In genomic region chr11:102609483-102609882, GRCm38 (mm10) we compare ENCODE assay signal across 14 mouse cellular contexts. TPM values are rescaled to one million over a fixed set of nuclear protein-coding genes. Genes with fewer than 3 reads are reported as not detected.
DNase-seq lines count a peak whose midpoint lies in the region; ATAC-seq lines count a peak whose summit lies in the region.
"Had no signal": no experiment of that assay in that cellular context is flagged by ENCODE, and none has a peak within 500 bp of the region (broad histone marks: within the 10 kb centered on the region; RNA-seq: fewer than 3 reads in every experiment).

No protein-coding gene starts in this region.

- peaks cover 57% of the 10 kb centered on the region for H3K27me3 ChIP-seq in hindbrain, embryonic 10.5 days (ENCODE audit: insufficient read depth, poor library complexity, severe bottlenecking)
- peaks cover 7% of the 10 kb centered on the region for H3K27me3 ChIP-seq in hindbrain, embryonic 16.5 days (replicated peaks; ENCODE audit: control insufficient read depth, insufficient read depth, low read length)
- H3K27me3 ChIP-seq in midbrain, embryonic 13.5 days: peaks cover 15% of the 10 kb centered on the region
- H3K27me3 ChIP-seq in midbrain, embryonic 14.5 days (ENCODE audit: control insufficient read depth, insufficient read depth, low read length): peaks cover 7% of the 10 kb centered on the region; the same call in 1 of the 2 replicates
- 0 out of 2 replicates have a peak, but pooled peaks cover 4% of the 10 kb centered on the region for H3K27me3 ChIP-seq in limb, embryonic 11.5 days (ENCODE audit: control insufficient read depth, insufficient read depth, low read length)

- no peaks in the 10 kb centered on the region for H3K9me3 ChIP-seq in hindbrain, embryonic 10.5 days
- no peaks in the 10 kb centered on the region for H3K9me3 ChIP-seq in hindbrain, embryonic 16.5 days (ENCODE audit: control insufficient read depth, low read length)
- no peaks in the 10 kb centered on the region for H3K9me3 ChIP-seq in midbrain, embryonic 13.5 days
- H3K9me3 ChIP-seq in midbrain, embryonic 14.5 days (ENCODE audit: control insufficient read depth, low read length): no peaks in the 10 kb centered on the region
- H3K9me3 ChIP-seq in limb, embryonic 11.5 days (ENCODE audit: control insufficient read depth, low read length): no peaks in the 10 kb centered on the region

- no peak for DNase-seq in hindbrain, embryonic 10.5 days (ENCODE audit: low spot score)
- no peak for DNase-seq in midbrain, embryonic 14.5 days
- DNase-seq in limb, embryonic 11.5 days (ENCODE audit: low spot score): no peak
- DNase-seq in testis, postnatal 10 days (ENCODE audit: low spot score): no peak
- DNase-seq: adrenal gland, postnatal 14 days; heart, postnatal 10 days; kidney, postnatal 10 days; lung, adult 18-20 months; retina, postnatal 1 day; thymus, postnatal 4 days had no signal

- ATAC-seq in hindbrain, embryonic 16.5 days: no peak
- no peak for ATAC-seq in midbrain, embryonic 13.5 days
- ATAC-seq in midbrain, embryonic 14.5 days (ENCODE audit: low FRiP score, low TSS enrichment): no peak
- ATAC-seq in limb, embryonic 11.5 days (ENCODE audit: insufficient number of reproducible peaks, low FRiP score, low TSS enrichment, low read depth): no peak
- no peak for ATAC-seq in activated CD4-positive, CD25-positive, alpha-beta regulatory T cell, adult 4 months

- peak overlapping the region; percentile 54 for H3K27ac ChIP-seq in hindbrain, embryonic 10.5 days
- H3K27ac ChIP-seq in hindbrain, embryonic 16.5 days (ENCODE audit: low read depth, low read length): no peak overlapping the region
- no peak overlapping the region for H3K27ac ChIP-seq in midbrain, embryonic 13.5 days
- H3K27ac ChIP-seq in midbrain, embryonic 14.5 days (replicated peaks; ENCODE audit: low read depth, low read length): no peak overlapping the region
- peak overlapping the region; percentile 90 for H3K27ac ChIP-seq in limb, embryonic 11.5 days (replicated peaks; ENCODE audit: low read depth, low read length)
- H3K27ac ChIP-seq: left cerebral cortex, adult 2 months had no signal

- peak overlapping the region; percentile 79 for H3K4me3 ChIP-seq in hindbrain, embryonic 10.5 days
- H3K4me3 ChIP-seq in hindbrain, embryonic 16.5 days (ENCODE audit: low read length): no peak overlapping the region
- no peak overlapping the region for H3K4me3 ChIP-seq in midbrain, embryonic 13.5 days (replicated peaks)
- no peak overlapping the region for H3K4me3 ChIP-seq in midbrain, embryonic 14.5 days (replicated peaks; ENCODE audit: low read depth, low read length)
- no peak overlapping the region for H3K4me3 ChIP-seq in limb, embryonic 11.5 days (ENCODE audit: low read depth, low read length)
- H3K4me3 ChIP-seq: left cerebral cortex, adult 2 months had no signal

- H3K4me2 ChIP-seq in hindbrain, embryonic 16.5 days (ENCODE audit: low read length): no peak overlapping the region
- H3K4me2 ChIP-seq in midbrain, embryonic 13.5 days (replicated peaks): 0 out of 2 replicates have a peak overlapping the region, but pooled peaks have one; percentile 5
- no peak overlapping the region for H3K4me2 ChIP-seq in midbrain, embryonic 14.5 days (ENCODE audit: low read length)
- peak overlapping the region; percentile 53 for H3K4me2 ChIP-seq in limb, embryonic 11.5 days (ENCODE audit: low read depth, severe bottlenecking)

- peaks cover 5% of the 10 kb centered on the region; the same call in 1 of the 2 replicates for H3K36me3 ChIP-seq in hindbrain, embryonic 10.5 days
- no peaks in the 10 kb centered on the region for H3K36me3 ChIP-seq in hindbrain, embryonic 16.5 days (ENCODE audit: control insufficient read depth, insufficient read depth, low read length)
- H3K36me3 ChIP-seq in midbrain, embryonic 13.5 days: no peaks in the 10 kb centered on the region
- H3K36me3 ChIP-seq in midbrain, embryonic 14.5 days (ENCODE audit: control insufficient read depth, insufficient read depth, low read length): no peaks in the 10 kb centered on the region
- H3K36me3 ChIP-seq in limb, embryonic 11.5 days (ENCODE audit: control insufficient read depth, insufficient read depth, low read length): no peaks in the 10 kb centered on the region

- 46% methylated on average over 8 of the region's 8 CpGs for WGBS in hindbrain, embryonic 10.5 days
- WGBS in hindbrain, embryonic 16.5 days: 60% methylated on average over 8 of the region's 8 CpGs
- WGBS in midbrain, embryonic 13.5 days: 47% methylated on average over 8 of the region's 8 CpGs
- WGBS in midbrain, embryonic 14.5 days: 46% methylated on average over 8 of the region's 8 CpGs
- 48% methylated on average over 8 of the region's 8 CpGs for WGBS in limb, embryonic 11.5 days

- peaks cover 69% of the 10 kb centered on the region for H3K4me1 ChIP-seq in hindbrain, embryonic 10.5 days (replicated peaks)
- H3K4me1 ChIP-seq in hindbrain, embryonic 16.5 days (ENCODE audit: control insufficient read depth, insufficient read depth, low read depth, low read length): peaks cover 16% of the 10 kb centered on the region
- H3K4me1 ChIP-seq in midbrain, embryonic 13.5 days (replicated peaks): peaks cover 60% of the 10 kb centered on the region
- peaks cover 6% of the 10 kb centered on the region; the same call in 1 of the 2 replicates for H3K4me1 ChIP-seq in midbrain, embryonic 14.5 days (ENCODE audit: control insufficient read depth, insufficient read depth, low read length)
- H3K4me1 ChIP-seq in limb, embryonic 11.5 days (ENCODE audit: control insufficient read depth, insufficient read depth, low read length): peaks cover 40% of the 10 kb centered on the region

- no peak overlapping the region for H3K9ac ChIP-seq in hindbrain, embryonic 16.5 days (ENCODE audit: low read depth, low read length)
- H3K9ac ChIP-seq in midbrain, embryonic 13.5 days (replicated peaks): no peak overlapping the region
- H3K9ac ChIP-seq in midbrain, embryonic 14.5 days (replicated peaks; ENCODE audit: low read length): no peak overlapping the region
- H3K9ac ChIP-seq in limb, embryonic 11.5 days (ENCODE audit: low read length): peak overlapping the region; percentile 90; the same call in 1 of the 2 replicates

RNA-seq across cellular contexts. Expression of gene Fzd2, which starts 5.3 kb away (rescaled TPM):
- 31.8 and 36.9 TPM in 2 replicates for polyA plus RNA-seq in hindbrain, embryonic 10.5 days (2016; fragmentation: Nextera tagmentation; extraction: Ambion mirVana)
- polyA plus RNA-seq in hindbrain, embryonic 16.5 days (2015; fragmentation: Nextera tagmentation; extraction: Ambion mirVana): 6.0 and 6.7 TPM in 2 replicates
- polyA plus RNA-seq in midbrain, embryonic 13.5 days (2015; fragmentation: Nextera tagmentation; extraction: Ambion mirVana): 10.8 and 13.2 TPM in 2 replicates
- polyA plus RNA-seq in midbrain, embryonic 14.5 days (2014; fragmentation: Nextera tagmentation; extraction: Ambion mirVana): 7.2 and 8.0 TPM in 2 replicates
- polyA plus RNA-seq in limb, embryonic 11.5 days (2014; fragmentation: Nextera tagmentation; extraction: Ambion mirVana): 57.2 and 57.4 TPM in 2 replicates
- not detected for polyA plus RNA-seq in activated CD4-positive, CD25-positive, alpha-beta regulatory T cell, adult 4 months (2017; shearing (Covaris generic))

RNA-seq across cellular contexts. Expression of gene Gm11627, which starts 30.2 kb away (rescaled TPM):
- 9.0 and 9.1 TPM in 2 replicates for polyA plus RNA-seq in hindbrain, embryonic 10.5 days (2016; fragmentation: Nextera tagmentation; extraction: Ambion mirVana)
- polyA plus RNA-seq in hindbrain, embryonic 16.5 days (2015; fragmentation: Nextera tagmentation; extraction: Ambion mirVana): 2.8 and 4.1 TPM in 2 replicates
- 4.2 and 5.3 TPM in 2 replicates for polyA plus RNA-seq in midbrain, embryonic 13.5 days (2015; fragmentation: Nextera tagmentation; extraction: Ambion mirVana)
- polyA plus RNA-seq in midbrain, embryonic 14.5 days (2014; fragmentation: Nextera tagmentation; extraction: Ambion mirVana): 2.3 and 4.2 TPM in 2 replicates
- 3.9 and 4.2 TPM in 2 replicates for polyA plus RNA-seq in limb, embryonic 11.5 days (2014; fragmentation: Nextera tagmentation; extraction: Ambion mirVana)
- not detected for polyA plus RNA-seq in activated CD4-positive, CD25-positive, alpha-beta regulatory T cell, adult 4 months (2017; shearing (Covaris generic))

RNA-seq across cellular contexts. Expression of gene Gpatch8, which starts 53.3 kb away (rescaled TPM):
- 63.0 and 66.5 TPM in 2 replicates for polyA plus RNA-seq in hindbrain, embryonic 10.5 days (2016; fragmentation: Nextera tagmentation; extraction: Ambion mirVana)
- polyA plus RNA-seq in hindbrain, embryonic 16.5 days (2015; fragmentation: Nextera tagmentation; extraction: Ambion mirVana): 52.9 and 60.5 TPM in 2 replicates
- 84.5 and 87.6 TPM in 2 replicates for polyA plus RNA-seq in midbrain, embryonic 13.5 days (2015; fragmentation: Nextera tagmentation; extraction: Ambion mirVana)
- 51.3 and 58.4 TPM in 2 replicates for polyA plus RNA-seq in midbrain, embryonic 14.5 days (2014; fragmentation: Nextera tagmentation; extraction: Ambion mirVana)
- polyA plus RNA-seq in limb, embryonic 11.5 days (2014; fragmentation: Nextera tagmentation; extraction: Ambion mirVana): 52.9 and 55.0 TPM in 2 replicates
- polyA plus RNA-seq in activated CD4-positive, CD25-positive, alpha-beta regulatory T cell, adult 4 months (2017; shearing (Covaris generic)): 10 to 100 TPM; 54.2 to 55.9 TPM

RNA-seq across cellular contexts. Expression of gene Meioc, which starts 54.0 kb away (rescaled TPM):
- polyA plus RNA-seq in hindbrain, embryonic 10.5 days (2016; fragmentation: Nextera tagmentation; extraction: Ambion mirVana): 0.17 and 0.57 TPM in 2 replicates
- 0.15 and 0.17 TPM in 2 replicates for polyA plus RNA-seq in hindbrain, embryonic 16.5 days (2015; fragmentation: Nextera tagmentation; extraction: Ambion mirVana)
- polyA plus RNA-seq in midbrain, embryonic 13.5 days (2015; fragmentation: Nextera tagmentation; extraction: Ambion mirVana): 0.04 and 0.05 TPM in 2 replicates
- 0.12 TPM in 1 of 2 replicates, not detected in the other for polyA plus RNA-seq in midbrain, embryonic 14.5 days (2014; fragmentation: Nextera tagmentation; extraction: Ambion mirVana)
- polyA plus RNA-seq in limb, embryonic 11.5 days (2014; fragmentation: Nextera tagmentation; extraction: Ambion mirVana): 0.35 and 1.2 TPM in 2 replicates
- polyA plus RNA-seq in activated CD4-positive, CD25-positive, alpha-beta regulatory T cell, adult 4 months (2017; shearing (Covaris generic)): not detected

Comparison
In these comparisons a context has a peak if more than half of its experiments do, and no peak if none do; other contexts are left out.
1. H3K27ac ChIP-seq: peak in hindbrain, embryonic 10.5 days (single experiment) and limb, embryonic 11.5 days (single experiment); none in hindbrain, embryonic 16.5 days (single experiment), midbrain, embryonic 13.5 days (single experiment) and midbrain, embryonic 14.5 days (single experiment).
2. H3K4me2 ChIP-seq: peak in midbrain, embryonic 13.5 days (single experiment) and limb, embryonic 11.5 days (single experiment); none in hindbrain, embryonic 16.5 days (single experiment) and midbrain, embryonic 14.5 days (single experiment).